Mouse (Mus musculus) liver, embryonic 16.5 days (tissue): ENCODE measurements around the gene Wdr11. TPM values are rescaled to one million over a fixed set of nuclear protein-coding genes. Genes with fewer than 3 reads are reported as not detected.

Experiments used
- ATAC-seq: fragments of 200-750 bp; cut with Nextera tagmentation; 2 replicates; pipeline ENCODE4 v1.8.0; 2017; ENCODE audit warnings: low read depth, mild to moderate bottlenecking, moderate number of reproducible peaks, moderate library complexity
- H3K27ac ChIP-seq: fragments of 300-500 bp; sonication (generic); 2 replicates; pipeline ENCODE4 v1.5.1; 2014; ENCODE audit warnings: mild to moderate bottlenecking, low read length
- H3K27me3 ChIP-seq: fragments of 300-500 bp; sonication (generic); 2 replicates; pipeline ENCODE4 v1.6.1; 2014; ENCODE audit warnings: low read depth, low read length, mixed read lengths; ENCODE audit not compliant: control insufficient read depth, insufficient read depth
- H3K36me3 ChIP-seq: fragments of 300-500 bp; sonication (generic); 2 replicates; pipeline ENCODE4 v1.6.1; 2014; ENCODE audit warnings: mild to moderate bottlenecking; ENCODE audit not compliant: control insufficient read depth, insufficient read depth
- H3K4me1 ChIP-seq: fragments of 300-500 bp; sonication (generic); 2 replicates; pipeline ENCODE4 v1.6.1; 2014; ENCODE audit warnings: low read depth, low read length, mixed read lengths; ENCODE audit not compliant: control insufficient read depth
- H3K4me2 ChIP-seq: fragments of 300-500 bp; sonication (generic); 2 replicates; pipeline ENCODE4 v1.6.1; 2014; ENCODE audit warnings: low read depth, low read length, mixed read lengths
- H3K4me3 ChIP-seq: fragments of 300-500 bp; sonication (generic); 2 replicates; pipeline ENCODE4 v1.5.1; 2014; ENCODE audit warnings: low read depth, mild to moderate bottlenecking, low read length
- H3K9ac ChIP-seq: fragments of 300-500 bp; sonication (generic); 2 replicates; pipeline ENCODE4 v1.6.1; 2014; ENCODE audit warnings: low read depth, low read length
- H3K9me3 ChIP-seq: fragments of 300-500 bp; sonication (generic); replicated peaks from 2 replicates; pipeline ENCODE4 v1.6.1; 2016; ENCODE audit warnings: low read length; ENCODE audit not compliant: control insufficient read depth
- WGBS: fragments of 180-500 bp; shearing (Covaris S2); extraction: QIAGEN DNeasy Blood & Tissue Kit; methylation state at CpG from one replicate; pipeline ENCODE4 v1.1.7; 2014; ENCODE audit not compliant: insufficient replicate concordance; 5-methylcytosine and 5-hydroxymethylcytosine counted together
- polyA plus RNA-seq: library from polyadenylated mRNA; unstranded; fragments of >200 nt; fragmentation: Nextera tagmentation; extraction: Ambion mirVana; gene quantifications from 2 replicates; pipeline ENCODE4 v1.2.1, GENCODE M21; 2015

Gene Wdr11
- polyA plus RNA-seq, 1 experiment from 2014 or later, result 11.5 TPM

- Histone ChIP-seq H3K9ac (no peak overlapping the region), H3K4me1 (no peaks in the 10 kb centered on the region; the same call in 1 of the 2 replicates), H3K27ac (no peak overlapping the region), H3K27me3 (no peaks in the 10 kb centered on the region), H3K9me3 (no peaks in the 10 kb centered on the region), H3K36me3 (no peaks in the 10 kb centered on the region), H3K4me3 (no peak overlapping the region), H3K4me2 (no peak overlapping the region)
- WGBS, result 76% methylated on average over 9 of the region's 9 CpGs
- no peak for ATAC-seq
Measured at GRCm38 (mm10) chr7:129660546-129660945, 68.9 kb downstream of the Wdr11 start.

- Histone ChIP-seq H3K4me2 (no peak overlapping the region), H3K27me3 (no peaks in the 10 kb centered on the region), H3K4me1 (no peaks in the 10 kb centered on the region; the same call in 1 of the 2 replicates), H3K9ac (no peak overlapping the region), H3K27ac (no peak overlapping the region), H3K36me3 (no peaks in the 10 kb centered on the region), H3K9me3 (no peaks in the 10 kb centered on the region), H3K4me3 (no peak overlapping the region)
- no peak for ATAC-seq
- WGBS, result 66% methylated on average over 16 of the region's 16 CpGs
Measured at GRCm38 (mm10) chr7:129662051-129662789, 70.6 kb downstream of the Wdr11 start.

- Histone ChIP-seq H3K9ac (no peak overlapping the region), H3K4me2 (no peak overlapping the region), H3K9me3 (no peaks in the 10 kb centered on the region), H3K27me3 (no peaks in the 10 kb centered on the region), H3K4me3 (no peak overlapping the region), H3K27ac (no peak overlapping the region), H3K4me1 (no peaks in the 10 kb centered on the region; the same call in 1 of the 2 replicates), H3K36me3 (no peaks in the 10 kb centered on the region)
- WGBS, result 24% methylated on average over 12 of the region's 12 CpGs
- peak; percentile 74 for ATAC-seq
Measured at GRCm38 (mm10) chr7:129663781-129664505, 72.3 kb downstream of the Wdr11 start.

GRCm38 (mm10) chr7:129665411-129665810 is 73.7 kb downstream of the Wdr11 start:
- no peak overlapping the region for H3K4me2 ChIP-seq
- H3K27ac ChIP-seq, result no peak overlapping the region
- H3K9ac ChIP-seq, result no peak overlapping the region
- no peak overlapping the region for H3K4me3 ChIP-seq
- WGBS, result 58% methylated on average over 3 of the region's 3 CpGs
- H3K9me3 ChIP-seq, result no peaks in the 10 kb centered on the region
- H3K27me3 ChIP-seq, result no peaks in the 10 kb centered on the region
- H3K4me1 ChIP-seq, result no peaks in the 10 kb centered on the region; the same call in 1 of the 2 replicates
- H3K36me3 ChIP-seq, result no peaks in the 10 kb centered on the region
- no peak for ATAC-seq

- H3K27me3 ChIP-seq, result no peaks in the 10 kb centered on the region
- H3K4me3 ChIP-seq, result no peak overlapping the region
- no peak overlapping the region for H3K27ac ChIP-seq
- no peaks in the 10 kb centered on the region; the same call in 1 of the 2 replicates for H3K4me1 ChIP-seq
- H3K36me3 ChIP-seq, result no peaks in the 10 kb centered on the region
- no peaks in the 10 kb centered on the region for H3K9me3 ChIP-seq
- no peak overlapping the region for H3K9ac ChIP-seq
- ATAC-seq, result no peak
- no peak overlapping the region for H3K4me2 ChIP-seq
- 67% methylated on average over 6 of the region's 6 CpGs for WGBS
Measured at GRCm38 (mm10) chr7:129665921-129666320, 74.3 kb downstream of the Wdr11 start.

- H3K9ac ChIP-seq, result no peak overlapping the region
- no peak overlapping the region for H3K4me3 ChIP-seq
- no peaks in the 10 kb centered on the region for H3K36me3 ChIP-seq
- H3K9me3 ChIP-seq, result no peaks in the 10 kb centered on the region
- H3K4me2 ChIP-seq, result no peak overlapping the region
- ATAC-seq, result no peak
- no peaks in the 10 kb centered on the region; the same call in 1 of the 2 replicates for H3K4me1 ChIP-seq
- H3K27me3 ChIP-seq, result no peaks in the 10 kb centered on the region
- 73% methylated on average over 2 of the region's 2 CpGs for WGBS
- no peak overlapping the region for H3K27ac ChIP-seq
Measured at GRCm38 (mm10) chr7:129666526-129666925, 74.9 kb downstream of the Wdr11 start.

- Histone ChIP-seq H3K9me3 (no peaks in the 10 kb centered on the region), H3K27ac (no peak overlapping the region), H3K9ac (no peak overlapping the region), H3K27me3 (no peaks in the 10 kb centered on the region), H3K4me1 (no peaks in the 10 kb centered on the region), H3K36me3 (no peaks in the 10 kb centered on the region), H3K4me2 (no peak overlapping the region), H3K4me3 (no peak overlapping the region)
- WGBS, result 64% methylated on average over 10 of the region's 10 CpGs
- ATAC-seq, result no peak
Measured at GRCm38 (mm10) chr7:129670280-129670679, 78.6 kb downstream of the Wdr11 start.

- ATAC-seq, result no peak
Measured at GRCm38 (mm10) chr7:129671675-129672651, 80.3 kb downstream of the Wdr11 start.

More at GRCm38 (mm10) chr7:129671675-129672651, 80.3 kb downstream of the Wdr11 start:
- no peak overlapping the region for H3K4me3 ChIP-seq
- no peaks in the 10 kb centered on the region for H3K4me1 ChIP-seq
- no peaks in the 10 kb centered on the region for H3K27me3 ChIP-seq
- H3K36me3 ChIP-seq, result no peaks in the 10 kb centered on the region
- H3K4me2 ChIP-seq, result no peak overlapping the region
- H3K9ac ChIP-seq, result no peak overlapping the region
- H3K27ac ChIP-seq, result no peak overlapping the region
- WGBS, result 63% methylated on average over 18 of the region's 18 CpGs
- H3K9me3 ChIP-seq, result no peaks in the 10 kb centered on the region
